Mouse (Mus musculus) urinary bladder, postnatal 36 days (tissue): ENCODE results near the gene Gbp9.
"Not testable (repeated sequence)": the region's sequence is repeated elsewhere in the genome, so short reads cannot be mapped to it uniquely, and the experiment has no call there.

Experiments used
- DNase-seq, 2 experiments: peaks; one replicate each; pipeline ENCODE4 v3.0.0; 2022; ENCODE audit warnings: low spot score in 2 of 2, mixed read lengths in 1 of 2

Gbp9 gene

GRCm38 (mm10) chr5:105139409-105140088 is at the start of gene Gbp9, which contains the start of the genes Gbp8 and Gbp4:
TSS of gene Gbp9 (minus strand) at chr5:105139539.
TSS of gene Gbp8 (minus strand) at chr5:105139540.
TSS of gene Gbp4 (minus strand) at chr5:105139586.
- DNase-seq = not testable (repeated sequence)

GRCm38 (mm10) chr5:105181446-105181845 is 42.1 kb upstream of the Gbp9 start:
- no peak for DNase-seq

- DNase-seq = no peak
Observed at GRCm38 (mm10) chr5:105156582-105156981, 17.2 kb upstream of the Gbp9 start.

GRCm38 (mm10) chr5:105154049-105154448 is 14.7 kb upstream of the Gbp9 start:
- DNase-seq = no peak

- DNase-seq = not testable (repeated sequence)
Observed at GRCm38 (mm10) chr5:105148062-105148461, 8.7 kb upstream of the Gbp9 start.

- no peak for DNase-seq
Observed at GRCm38 (mm10) chr5:105146447-105146846, 7.1 kb upstream of the Gbp9 start.

GRCm38 (mm10) chr5:105145731-105146130 is 6.4 kb upstream of the Gbp9 start:
- not testable (repeated sequence) for DNase-seq

- not testable (repeated sequence) for DNase-seq
Observed at GRCm38 (mm10) chr5:105140089-105140810, 911 bp upstream of the Gbp9 start.

GRCm38 (mm10) chr5:105138906-105139305 is 433 bp downstream of the Gbp9 start:
- DNase-seq = no peak

- DNase-seq = not testable (repeated sequence)
Observed at GRCm38 (mm10) chr5:105136706-105137304, 2.5 kb downstream of the Gbp9 start.

- not testable (repeated sequence) for DNase-seq
Observed at GRCm38 (mm10) chr5:105121731-105122130, 17.6 kb downstream of the Gbp9 start.

GRCm38 (mm10) chr5:105115740-105116139 is 23.6 kb downstream of the Gbp9 start:
- no peak for DNase-seq

GRCm38 (mm10) chr5:105114696-105115095 is 24.6 kb downstream of the Gbp9 start:
- DNase-seq = no peak

- DNase-seq = no peak
Observed at GRCm38 (mm10) chr5:105113656-105114055, 25.7 kb downstream of the Gbp9 start.

GRCm38 (mm10) chr5:105110271-105110852 is 29.0 kb downstream of the Gbp9 start:
- DNase-seq = peak; percentile 18 to 48

GRCm38 (mm10) chr5:105109775-105110174 is 29.6 kb downstream of the Gbp9 start:
- not testable (repeated sequence) for DNase-seq

GRCm38 (mm10) chr5:105105689-105106088 is 33.6 kb downstream of the Gbp9 start:
- DNase-seq = not testable (repeated sequence)

- DNase-seq = no peak
Observed at GRCm38 (mm10) chr5:105081900-105082299, 57.4 kb downstream of the Gbp9 start.

GRCm38 (mm10) chr5:105068356-105068755 is 71.0 kb downstream of the Gbp9 start:
- DNase-seq = not testable (repeated sequence)

GRCm38 (mm10) chr5:105064443-105064842 is 74.9 kb downstream of the Gbp9 start:
- DNase-seq = not testable (repeated sequence)

GRCm38 (mm10) chr5:105063321-105063720 is 76.0 kb downstream of the Gbp9 start:
- DNase-seq = no peak

GRCm38 (mm10) chr5:105062403-105062802 is 76.9 kb downstream of the Gbp9 start:
- not testable (repeated sequence) for DNase-seq
